Mouse (Mus musculus): ENCODE data around the gene Zbtb1.

The Zbtb1 gene

GRCm38 (mm10) chr12:76369206-76369977, 674 bp upstream of the Zbtb1 start, which contains the start of gene Zbtb25:
Gene Zbtb25 (minus strand): TSS chr12:76369602.
- DNase-seq, result peak; percentile 96

DNA sequence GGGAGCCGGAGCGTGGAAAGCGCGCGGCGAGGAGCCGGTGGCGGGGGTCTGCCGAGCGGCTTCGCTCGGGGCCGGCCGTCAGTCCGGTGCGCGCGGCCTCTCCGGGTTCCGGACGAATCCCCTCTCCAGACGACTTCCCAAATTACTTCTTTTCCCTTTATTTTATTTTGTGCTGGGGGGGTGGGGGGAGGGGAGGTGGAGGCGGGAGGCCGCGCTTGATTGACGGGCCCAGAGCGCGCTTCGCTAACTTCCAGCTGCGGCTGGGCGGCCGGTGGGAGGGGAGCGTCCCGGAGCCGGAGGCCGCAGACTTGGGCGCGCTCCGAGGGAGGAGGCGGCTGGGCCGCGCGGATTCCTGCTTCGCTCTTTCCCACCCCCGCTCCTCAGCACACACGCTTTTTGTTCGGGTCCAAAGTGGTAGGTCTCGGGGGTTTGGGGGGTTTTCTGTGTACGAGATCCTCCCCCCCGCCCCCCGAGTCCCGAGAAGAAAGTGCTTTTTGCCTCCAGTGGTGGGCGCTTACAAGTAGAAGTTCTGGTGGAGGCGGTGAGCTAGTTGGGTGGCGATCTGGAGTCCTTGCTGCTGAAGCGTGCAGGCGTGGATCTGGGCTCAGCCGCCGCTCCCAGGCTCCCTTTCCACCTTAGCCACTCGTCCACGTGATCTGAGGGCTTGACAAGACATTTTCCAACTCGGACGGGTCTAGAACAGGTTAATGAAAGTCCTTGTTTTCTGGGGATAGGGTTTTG, 935 bp downstream of the Zbtb1 start:
- peak; percentile 67 for DNase-seq

GRCm38 (mm10) chr12:76372046-76372445, 2.0 kb downstream of the Zbtb1 start:
- DNase-seq, result no peak

DNA sequence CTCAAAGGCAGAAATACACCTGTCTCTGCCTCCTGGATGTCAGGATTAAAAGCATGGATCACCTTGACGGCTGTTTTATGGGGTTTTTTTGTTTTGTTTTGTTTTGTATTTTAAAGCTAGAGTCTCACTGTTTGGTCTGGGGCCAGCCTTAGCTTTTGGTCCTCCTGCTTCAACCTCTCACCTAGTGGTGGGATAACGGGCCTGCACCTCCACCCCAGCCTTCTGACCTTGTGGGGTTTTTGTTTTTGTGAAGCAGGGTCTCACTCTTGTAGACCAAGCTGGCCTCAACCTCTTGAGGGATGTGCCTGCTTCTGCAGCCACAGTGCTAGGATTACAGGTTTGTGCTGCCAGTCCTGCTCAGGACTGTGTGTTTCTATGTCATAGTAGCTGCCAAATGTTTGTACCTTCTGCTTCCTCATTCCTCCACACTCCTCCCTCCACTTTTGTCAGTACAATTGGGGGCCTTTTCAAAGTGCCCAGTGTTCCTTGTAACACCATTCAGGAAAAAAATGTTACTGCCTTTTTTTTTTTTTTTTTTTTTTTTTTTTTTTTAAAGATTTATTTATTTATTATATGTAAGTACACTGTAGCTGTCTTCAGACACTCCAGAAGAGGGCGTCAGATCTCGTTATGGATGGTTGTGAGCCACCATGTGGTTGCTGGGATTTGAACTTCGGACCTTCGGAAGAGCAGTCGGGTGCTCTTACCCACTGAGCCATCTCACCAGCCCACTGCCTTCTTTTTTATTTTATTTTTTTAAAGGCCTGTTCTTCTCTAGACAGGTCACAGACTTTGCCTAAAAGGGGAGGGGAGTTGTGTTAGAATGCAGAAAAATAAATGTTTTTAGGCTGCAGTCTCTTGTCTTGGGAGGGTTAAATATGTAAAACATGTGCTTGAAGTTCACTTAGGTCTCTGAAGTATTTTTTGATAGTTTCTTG, 3.1 kb downstream of the Zbtb1 start:
- no peak for DNase-seq

GRCm38 (mm10) chr12:76373991-76374390, 3.9 kb downstream of the Zbtb1 start:
- no peak for DNase-seq

GRCm38 (mm10) chr12:76374911-76375310, 4.8 kb downstream of the Zbtb1 start:
- no peak for DNase-seq

DNA sequence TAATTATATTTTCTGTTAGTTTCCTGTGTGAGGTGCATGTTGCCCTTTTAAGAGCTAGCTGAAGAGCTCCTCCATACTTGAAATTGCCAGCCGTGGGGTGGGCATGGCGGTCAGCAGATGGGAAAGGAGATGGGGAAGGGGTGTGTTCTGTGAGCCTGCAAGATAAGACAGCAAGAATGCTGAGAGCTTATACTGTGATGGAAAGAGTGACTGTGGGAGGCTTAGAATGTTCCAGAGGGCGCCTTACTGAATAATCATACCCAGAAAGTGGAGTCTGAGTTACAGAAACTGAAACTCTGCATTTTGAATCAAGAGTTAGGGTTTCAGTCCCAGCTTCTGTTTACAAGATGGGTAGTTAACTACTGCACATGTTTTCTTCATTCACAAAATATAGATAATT, 5.4 kb downstream of the Zbtb1 start:
- no peak for DNase-seq

- DNase-seq, result no peak
Observed at GRCm38 (mm10) chr12:76376649-76377048, 6.6 kb downstream of the Zbtb1 start.

- DNase-seq, result no peak
Observed at GRCm38 (mm10) chr12:76377059-76377458, 7.0 kb downstream of the Zbtb1 start.

- DNase-seq, result no peak
Observed at GRCm38 (mm10) chr12:76377726-76378125, 7.7 kb downstream of the Zbtb1 start.

DNA sequence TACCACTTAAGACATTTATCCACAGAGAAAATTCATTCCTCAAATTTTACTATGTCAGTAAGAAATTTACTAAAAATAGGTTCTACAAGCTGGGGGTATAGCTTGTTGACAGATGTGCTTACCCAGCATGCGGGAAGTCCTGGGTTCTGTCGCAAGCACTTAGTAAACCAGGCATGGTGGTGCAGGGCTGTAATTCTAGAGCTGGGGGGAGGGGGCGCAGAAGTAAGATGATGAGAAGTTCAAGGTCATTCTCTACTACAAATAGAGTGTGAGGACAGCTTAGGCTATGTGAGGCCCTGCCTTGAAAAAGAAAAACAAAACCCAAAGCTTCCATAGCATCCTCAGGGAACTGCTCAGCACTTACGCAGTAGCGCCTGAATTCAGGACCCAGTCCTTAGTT, 8.5 kb downstream of the Zbtb1 start:
- DNase-seq, result no peak

DNA sequence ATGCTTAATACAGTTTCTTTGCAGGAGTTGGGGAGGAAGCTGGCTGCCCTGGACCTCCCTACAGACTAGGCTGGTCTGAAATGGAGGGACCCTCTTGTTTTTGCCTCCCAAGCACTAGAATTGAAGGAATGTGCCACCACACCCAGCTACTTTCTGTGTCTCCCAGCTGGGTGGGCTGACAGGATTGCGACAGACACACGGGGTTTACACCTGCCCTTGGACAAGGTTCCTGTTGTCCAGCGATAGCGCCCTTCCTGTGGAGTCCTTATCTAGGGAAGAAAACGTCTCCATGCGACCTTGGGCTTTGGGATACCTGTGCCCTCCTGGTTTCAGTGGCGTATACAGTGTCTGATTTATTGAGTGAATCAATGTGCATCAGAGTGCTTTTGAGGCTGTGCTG, 10.1 kb downstream of the Zbtb1 start:
- no peak for DNase-seq

GRCm38 (mm10) chr12:76385342-76385741, 15.3 kb downstream of the Zbtb1 start:
- DNase-seq, result no peak

DNA sequence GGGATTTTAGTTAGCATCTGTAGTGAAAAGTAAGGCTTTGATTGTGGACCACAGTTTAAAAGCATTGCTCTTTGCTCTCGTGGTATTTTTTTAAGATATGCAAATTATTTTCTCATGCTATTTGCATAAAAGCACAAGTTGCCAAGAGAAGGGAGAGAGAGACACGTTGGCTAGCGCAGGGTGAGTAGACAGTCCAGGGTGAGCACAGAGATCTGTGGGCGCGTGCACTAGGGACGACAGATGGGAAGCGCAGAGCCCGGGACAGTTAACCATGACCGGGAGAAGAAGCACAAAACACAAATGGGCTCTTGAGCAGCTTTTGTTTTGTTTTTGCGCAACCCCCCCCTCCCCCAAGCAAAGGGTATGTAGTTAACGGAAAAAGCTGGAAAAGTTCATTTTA, 18.7 kb downstream of the Zbtb1 start:
- no peak for DNase-seq

DNA sequence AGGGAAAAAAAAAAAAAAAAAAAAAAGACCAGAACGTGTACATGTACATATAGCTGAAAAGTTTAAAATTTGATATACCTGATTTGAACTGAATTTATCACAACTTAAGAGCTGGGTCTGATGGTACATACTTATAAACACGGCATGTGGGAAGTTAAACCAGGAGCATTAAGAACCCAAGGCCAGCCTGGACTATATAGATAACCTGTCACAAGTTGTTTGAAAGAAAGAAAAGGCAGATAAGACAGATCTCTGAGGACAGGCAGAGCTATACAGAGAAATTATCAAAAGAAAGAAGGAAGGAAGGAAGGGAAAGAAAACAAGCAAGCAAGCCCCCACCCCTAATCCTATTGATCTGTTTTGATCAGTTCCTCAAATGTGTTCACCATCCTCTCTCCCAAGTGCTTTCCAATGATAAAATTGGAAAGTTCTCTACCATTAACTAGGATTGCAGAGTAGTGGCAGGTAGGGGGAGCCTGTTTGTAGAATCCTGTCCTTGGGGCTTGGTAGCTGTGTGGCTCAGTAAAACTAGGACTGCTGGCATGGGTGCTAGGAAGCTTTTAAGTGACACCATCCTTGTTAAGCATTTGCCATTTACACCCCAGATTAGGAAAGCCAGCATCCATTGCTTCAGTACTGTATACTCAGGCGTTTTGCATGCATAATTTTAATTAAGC, 21.7 kb downstream of the Zbtb1 start:
- DNase-seq, result no peak

- DNase-seq, result no peak
Observed at GRCm38 (mm10) chr12:76392979-76393378, 22.9 kb downstream of the Zbtb1 start.

GRCm38 (mm10) chr12:76397281-76397680, 27.2 kb downstream of the Zbtb1 start:
- DNase-seq, result no peak

DNA sequence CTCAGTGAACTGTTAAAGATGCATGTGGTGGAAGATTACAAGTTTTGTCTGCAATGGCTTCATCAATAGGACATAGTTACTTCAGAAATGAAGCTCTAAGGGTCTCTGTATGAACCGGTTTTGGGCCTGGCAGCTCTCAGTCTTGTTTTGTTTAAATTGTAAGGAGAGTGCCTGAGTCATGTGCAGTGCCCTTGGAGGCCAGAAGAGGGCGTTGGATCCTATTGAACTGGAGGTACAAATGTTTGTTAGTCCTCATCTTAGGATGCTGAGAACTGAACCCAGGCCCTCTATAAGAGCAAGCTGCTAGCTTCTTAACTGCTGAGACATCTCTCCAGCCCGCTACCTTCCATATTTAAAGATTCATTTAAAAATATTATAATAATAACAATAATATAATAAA, 31.6 kb downstream of the Zbtb1 start:
- no peak for DNase-seq

GRCm38 (mm10) chr12:76402991-76403885, 33.2 kb downstream of the Zbtb1 start:
- DNase-seq, result no peak

DNA sequence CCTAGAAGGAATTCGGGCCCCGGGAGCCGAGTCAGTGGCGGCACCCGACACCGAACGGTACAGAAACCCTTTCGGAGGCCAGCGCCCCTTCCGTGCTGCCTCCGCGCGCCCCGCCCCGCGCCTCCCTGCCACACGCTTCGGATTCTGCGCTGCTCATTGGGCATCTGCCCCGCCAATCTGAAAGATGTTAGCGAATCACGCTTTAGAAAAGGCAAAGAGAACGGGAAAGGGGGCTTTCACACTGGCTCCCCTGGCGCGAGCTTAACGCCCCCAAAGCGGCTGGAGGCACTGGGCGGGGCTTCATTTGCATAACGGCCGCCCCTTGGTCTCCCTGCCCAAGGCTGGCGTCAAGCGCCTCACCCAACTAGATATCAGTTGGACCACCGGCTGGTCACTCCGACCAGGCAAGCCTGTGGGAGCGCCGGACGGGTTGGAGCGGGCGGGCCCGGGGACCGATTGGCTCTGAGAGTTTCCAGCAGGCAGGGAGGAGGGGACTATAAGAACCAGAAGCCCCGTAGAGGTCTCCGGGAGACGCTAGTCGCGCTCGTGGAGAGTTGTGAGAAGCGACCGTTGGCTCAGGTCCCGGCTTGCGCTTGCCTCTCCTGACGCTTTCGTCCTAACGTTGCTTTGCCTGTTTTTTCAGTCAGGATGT, 33.9 kb downstream of the Zbtb1 start, which contains the start of gene Hspa2:
Gene Hspa2 (plus strand): TSS at position 291 of the 652 bp plus-strand sequence.
- peak; percentile 99 for DNase-seq

- peak; percentile 54 for DNase-seq
Observed at GRCm38 (mm10) chr12:76404836-76405182, 34.7 kb downstream of the Zbtb1 start.
